Mouse (Mus musculus): Measurements from ENCODE around the gene Slc39a11. TPM values are rescaled to one million over a fixed set of nuclear protein-coding genes. Genes with fewer than 3 reads are reported as not detected.

Gene Slc39a11
- polyA plus RNA-seq, 1 experiment, result 6.5 TPM

- peak overlapping the region; percentile 71 for H3K4me3 ChIP-seq (ENCODE audit: insufficient read depth, low read depth, low read length)
- no peak overlapping the region for H3K27ac ChIP-seq (replicated peaks; ENCODE audit: low read depth, low read length)
- no peaks in the 10 kb centered on the region for H3K4me1 ChIP-seq (ENCODE audit: control insufficient read depth, insufficient read depth, insufficient read length, low read length)
Measured at GRCm38 (mm10) chr11:113565006-113565995, 84.6 kb downstream of the Slc39a11 start.

- Histone ChIP-seq H3K27ac (replicated peaks; ENCODE audit: low read depth, low read length) (no peak overlapping the region), H3K4me3 (ENCODE audit: insufficient read depth, low read depth, low read length) (no peak overlapping the region), H3K4me1 (ENCODE audit: control insufficient read depth, insufficient read depth, insufficient read length, low read length) (no peaks in the 10 kb centered on the region)
Measured at GRCm38 (mm10) chr11:113562326-113562725, 87.6 kb downstream of the Slc39a11 start.

- no peak overlapping the region for H3K4me3 ChIP-seq (ENCODE audit: insufficient read depth, low read depth, low read length)
- no peaks in the 10 kb centered on the region for H3K4me1 ChIP-seq (ENCODE audit: control insufficient read depth, insufficient read depth, insufficient read length, low read length)
- no peak overlapping the region for H3K27ac ChIP-seq (replicated peaks; ENCODE audit: low read depth, low read length)
Measured at GRCm38 (mm10) chr11:113560150-113560549, 89.7 kb downstream of the Slc39a11 start.

GRCm38 (mm10) chr11:113558505-113558904 is 91.4 kb downstream of the Slc39a11 start:
- no peak overlapping the region for H3K27ac ChIP-seq (replicated peaks; ENCODE audit: low read depth, low read length)
- H3K4me3 ChIP-seq (ENCODE audit: insufficient read depth, low read depth, low read length), result no peak overlapping the region
- H3K4me1 ChIP-seq (ENCODE audit: control insufficient read depth, insufficient read depth, insufficient read length, low read length), result no peaks in the 10 kb centered on the region

GRCm38 (mm10) chr11:113556142-113556541 is 93.7 kb downstream of the Slc39a11 start:
- Histone ChIP-seq H3K27ac (replicated peaks; ENCODE audit: low read depth, low read length) (no peak overlapping the region), H3K4me3 (ENCODE audit: insufficient read depth, low read depth, low read length) (no peak overlapping the region), H3K4me1 (ENCODE audit: control insufficient read depth, insufficient read depth, insufficient read length, low read length) (no peaks in the 10 kb centered on the region)

GRCm38 (mm10) chr11:113554701-113555360 is 95.0 kb downstream of the Slc39a11 start:
- no peak overlapping the region for H3K27ac ChIP-seq (replicated peaks; ENCODE audit: low read depth, low read length)
- H3K4me3 ChIP-seq (ENCODE audit: insufficient read depth, low read depth, low read length), result no peak overlapping the region
- H3K4me1 ChIP-seq (ENCODE audit: control insufficient read depth, insufficient read depth, insufficient read length, low read length), result no peaks in the 10 kb centered on the region

GRCm38 (mm10) chr11:113554194-113554593 is 95.7 kb downstream of the Slc39a11 start:
- Histone ChIP-seq H3K4me3 (ENCODE audit: insufficient read depth, low read depth, low read length) (no peak overlapping the region), H3K27ac (replicated peaks; ENCODE audit: low read depth, low read length) (no peak overlapping the region), H3K4me1 (ENCODE audit: control insufficient read depth, insufficient read depth, insufficient read length, low read length) (no peaks in the 10 kb centered on the region)

GRCm38 (mm10) chr11:113553605-113554004 is 96.3 kb downstream of the Slc39a11 start:
- no peak overlapping the region for H3K4me3 ChIP-seq (ENCODE audit: insufficient read depth, low read depth, low read length)
- no peak overlapping the region for H3K27ac ChIP-seq (replicated peaks; ENCODE audit: low read depth, low read length)
- no peaks in the 10 kb centered on the region for H3K4me1 ChIP-seq (ENCODE audit: control insufficient read depth, insufficient read depth, insufficient read length, low read length)

- Histone ChIP-seq H3K4me1 (ENCODE audit: control insufficient read depth, insufficient read depth, insufficient read length, low read length) (no peaks in the 10 kb centered on the region), H3K27ac (replicated peaks; ENCODE audit: low read depth, low read length) (no peak overlapping the region), H3K4me3 (ENCODE audit: insufficient read depth, low read depth, low read length) (no peak overlapping the region)
Measured at GRCm38 (mm10) chr11:113552539-113552938, 97.3 kb downstream of the Slc39a11 start.

GRCm38 (mm10) chr11:113546217-113546877 is 103.5 kb downstream of the Slc39a11 start:
- no peak overlapping the region for H3K4me3 ChIP-seq (ENCODE audit: insufficient read depth, low read depth, low read length)
- no peak overlapping the region for H3K27ac ChIP-seq (replicated peaks; ENCODE audit: low read depth, low read length)
- H3K4me1 ChIP-seq (ENCODE audit: control insufficient read depth, insufficient read depth, insufficient read length, low read length), result no peaks in the 10 kb centered on the region

- Histone ChIP-seq H3K4me3 (ENCODE audit: insufficient read depth, low read depth, low read length) (no peak overlapping the region), H3K27ac (replicated peaks; ENCODE audit: low read depth, low read length) (no peak overlapping the region), H3K4me1 (ENCODE audit: control insufficient read depth, insufficient read depth, insufficient read length, low read length) (peaks cover 4% of the 10 kb centered on the region; the same call in 1 of the 2 replicates)
Measured at GRCm38 (mm10) chr11:113544017-113544640, 105.8 kb downstream of the Slc39a11 start.

- H3K27ac ChIP-seq (replicated peaks; ENCODE audit: low read depth, low read length), result no peak overlapping the region
- peaks cover 19% of the 10 kb centered on the region for H3K4me1 ChIP-seq (ENCODE audit: control insufficient read depth, insufficient read depth, insufficient read length, low read length)
- H3K4me3 ChIP-seq (ENCODE audit: insufficient read depth, low read depth, low read length), result no peak overlapping the region
Measured at GRCm38 (mm10) chr11:113541073-113541472, 108.8 kb downstream of the Slc39a11 start.

GRCm38 (mm10) chr11:113539502-113540209 is 110.2 kb downstream of the Slc39a11 start:
- Histone ChIP-seq H3K27ac (replicated peaks; ENCODE audit: low read depth, low read length) (no peak overlapping the region), H3K4me1 (ENCODE audit: control insufficient read depth, insufficient read depth, insufficient read length, low read length) (peaks cover 19% of the 10 kb centered on the region), H3K4me3 (ENCODE audit: insufficient read depth, low read depth, low read length) (no peak overlapping the region)

- Histone ChIP-seq H3K27ac (replicated peaks; ENCODE audit: low read depth, low read length) (no peak overlapping the region), H3K4me1 (ENCODE audit: control insufficient read depth, insufficient read depth, insufficient read length, low read length) (peaks cover 19% of the 10 kb centered on the region), H3K4me3 (ENCODE audit: insufficient read depth, low read depth, low read length) (no peak overlapping the region)
Measured at GRCm38 (mm10) chr11:113539079-113539478, 110.8 kb downstream of the Slc39a11 start.

Measured in brown adipose tissue, adult 24 weeks (tissue).